8 mouse cellular contexts compared by ENCODE assay signal in the genomic region with DNA sequence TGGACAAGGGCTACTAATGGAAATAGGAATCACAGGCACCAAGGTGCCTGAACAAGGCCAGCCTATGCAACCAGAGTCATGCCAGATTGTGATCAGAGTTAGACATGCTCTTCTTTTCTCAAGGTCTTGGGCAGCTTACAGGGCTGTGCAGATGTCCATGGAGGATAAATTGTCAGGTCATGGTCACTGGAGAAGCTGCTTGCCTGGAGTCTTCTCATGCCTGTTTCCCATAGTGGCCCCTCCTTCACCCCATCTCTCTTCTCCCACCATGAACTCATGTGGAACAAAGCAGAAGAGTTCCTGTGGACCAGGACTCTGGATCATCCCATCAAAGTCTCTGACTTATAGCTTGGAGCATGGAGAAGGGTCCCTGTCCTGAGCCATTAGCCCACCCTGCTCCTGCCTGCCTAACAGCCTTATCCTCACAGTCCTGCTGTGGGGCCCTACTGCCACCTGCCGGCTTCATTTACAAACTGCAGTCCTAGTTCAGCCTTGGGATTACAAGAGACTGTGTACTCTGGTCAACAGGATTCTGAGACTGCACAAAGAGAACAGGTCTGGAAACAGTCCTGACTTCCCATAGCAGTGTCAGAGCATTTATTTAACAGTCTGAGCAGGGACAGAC. TPM values are rescaled to one million over a fixed set of nuclear protein-coding genes. Genes with fewer than 3 reads are reported as not detected.
DNase-seq lines count a peak whose midpoint lies in the region; ATAC-seq and TF ChIP-seq lines count a peak whose summit lies in the region.

No protein-coding gene starts in this region.

- ATAC-seq in erythroid progenitor cell, adult 5-6 weeks (replicated peaks; ENCODE audit: low FRiP score, poor library complexity, severe bottlenecking) = 0 out of 2 replicates have a peak, but pooled peaks have one; percentile 44
- ATAC-seq in liver, embryonic 13.5 days (ENCODE audit: low read depth) = peak; percentile 45; the same call in 1 of the 2 replicates
- ATAC-seq in neural tube, embryonic 14.5 days (ENCODE audit: low read depth) = peak; percentile 88

- H3K4me2 ChIP-seq in liver, embryonic 13.5 days = no peak overlapping the region
- no peak overlapping the region for H3K4me2 ChIP-seq in neural tube, embryonic 14.5 days (ENCODE audit: low read depth, low read length)

- H3K27me3 ChIP-seq in E14TG2a.4 (ENCODE audit: insufficient read depth, low read length) = no peaks in the 10 kb centered on the region
- no peaks in the 10 kb centered on the region for H3K27me3 ChIP-seq in liver, embryonic 13.5 days
- no peaks in the 10 kb centered on the region for H3K27me3 ChIP-seq in neural tube, embryonic 14.5 days (ENCODE audit: control insufficient read depth, insufficient read depth, low read length)

- H3K36me3 ChIP-seq in E14TG2a.4 (ENCODE audit: insufficient read depth, low read length) = 0 out of 2 replicates have a peak, but pooled peaks cover 9% of the 10 kb centered on the region
- H3K36me3 ChIP-seq in liver, embryonic 13.5 days = no peaks in the 10 kb centered on the region; the same call in 1 of the 2 replicates
- 0 out of 2 replicates have a peak, but pooled peaks cover 2% of the 10 kb centered on the region for H3K36me3 ChIP-seq in neural tube, embryonic 14.5 days (ENCODE audit: control insufficient read depth, insufficient read depth, low read length)

- peaks cover 4% of the 10 kb centered on the region for H3K4me1 ChIP-seq in E14TG2a.4 (replicated peaks; ENCODE audit: low read depth, low read length)
- H3K4me1 ChIP-seq in liver, embryonic 13.5 days (replicated peaks) = no peaks in the 10 kb centered on the region
- H3K4me1 ChIP-seq in neural tube, embryonic 14.5 days (ENCODE audit: control insufficient read depth, insufficient read depth, low read length) = no peaks in the 10 kb centered on the region

- 3% methylated on average over 1 of the region's 1 CpGs for WGBS in liver, embryonic 13.5 days (ENCODE audit: insufficient replicate concordance)
- 0% methylated on average over 1 of the region's 1 CpGs for WGBS in neural tube, embryonic 14.5 days

- TF ChIP-seq CTCF in E14TG2a.4 (conservative IDR thresholded peaks at IDR 0.05; ENCODE audit: low read length) = peak; percentile 88

- H3K27ac ChIP-seq in liver, embryonic 13.5 days = no peak overlapping the region
- H3K27ac ChIP-seq in neural tube, embryonic 14.5 days (ENCODE audit: low read depth, low read length) = no peak overlapping the region

- DNase-seq in brain, embryonic 18.5 days (ENCODE audit: low read depth, low spot score) = peak; percentile 40
- DNase-seq in heart, postnatal 10 days = peak; percentile 80 to 89
- peak; percentile 60 to 86 for DNase-seq in kidney, postnatal 36 days
- peak; percentile 24 for DNase-seq in liver, embryonic 13.5 days
- peak; percentile 68 for DNase-seq in thymus, postnatal 14 days

- no peak overlapping the region for H3K4me3 ChIP-seq in E14TG2a.4 (replicated peaks; ENCODE audit: low read length)
- H3K4me3 ChIP-seq in liver, embryonic 13.5 days (replicated peaks) = no peak overlapping the region
- no peak overlapping the region for H3K4me3 ChIP-seq in neural tube, embryonic 14.5 days (ENCODE audit: low read depth, low read length)

- H3K9me3 ChIP-seq in E14TG2a.4 (ENCODE audit: low read length) = no peaks in the 10 kb centered on the region
- no peaks in the 10 kb centered on the region for H3K9me3 ChIP-seq in liver, embryonic 13.5 days (replicated peaks)
- H3K9me3 ChIP-seq in neural tube, embryonic 14.5 days (ENCODE audit: control insufficient read depth, low read length) = no peaks in the 10 kb centered on the region

- H3K9ac ChIP-seq in liver, embryonic 13.5 days = no peak overlapping the region
- H3K9ac ChIP-seq in neural tube, embryonic 14.5 days (replicated peaks; ENCODE audit: low read depth, low read length) = no peak overlapping the region

- intact Hi-C loops in heart, postnatal 10 days (cut with DNase I) = loop anchor here (1.0 to 5.0 kb wide), 5 partner anchors 73 to 424 kb away; no protein-coding TSS in a partner anchor

RNA-seq across cellular contexts. Expression of a gene that starts 47.8 kb away (rescaled TPM):
- not detected in 2 replicates for total RNA-seq in erythroid progenitor cell, adult 5-6 weeks (2015; ENCODE audit: low replicate concordance)
- total RNA-seq in erythroid progenitor cell, adult 5-6 weeks (2017; ENCODE audit: low replicate concordance) = not detected in 2 replicates
- total RNA-seq in heart, postnatal 10 days (2021) = not detected
- not detected in 2 replicates for polyA plus RNA-seq in liver, embryonic 13.5 days (2015; fragmentation: Nextera tagmentation; extraction: Ambion mirVana)
- polyA plus RNA-seq in neural tube, embryonic 14.5 days (2014; fragmentation: Nextera tagmentation; extraction: Ambion mirVana) = not detected in 2 replicates

RNA-seq across cellular contexts. Expression of a gene that starts 59.5 kb away (rescaled TPM):
- total RNA-seq in erythroid progenitor cell, adult 5-6 weeks (2015; ENCODE audit: low replicate concordance) = not detected in 2 replicates
- total RNA-seq in erythroid progenitor cell, adult 5-6 weeks (2017; ENCODE audit: low replicate concordance) = not detected in 2 replicates
- total RNA-seq in heart, postnatal 10 days (2021) = not detected
- not detected in 2 replicates for polyA plus RNA-seq in liver, embryonic 13.5 days (2015; fragmentation: Nextera tagmentation; extraction: Ambion mirVana)
- polyA plus RNA-seq in neural tube, embryonic 14.5 days (2014; fragmentation: Nextera tagmentation; extraction: Ambion mirVana) = not detected in 2 replicates

Comparison
In these comparisons a context has a peak if more than half of its experiments do, and no peak if none do; other contexts are left out.
1. DNase-seq: peak in every context shown above with its lines; median percentile 84 in heart, postnatal 10 days; 73 in kidney, postnatal 36 days; 68 in thymus, postnatal 14 days; 40 in brain, embryonic 18.5 days; 24 in liver, embryonic 13.5 days.